Mouse (Mus musculus): ENCODE measurements around the gene Pla2g4a. TPM values are rescaled to one million over a fixed set of nuclear protein-coding genes. Genes with fewer than 3 reads are reported as not detected.
A peak's percentile ranks its signal among the peaks of the same experiment; 100 is the strongest.

Pla2g4a gene
- total and polyA plus RNA-seq, 3 experiments = 6.4 to 14.4 TPM; not detected in 1

DNA sequence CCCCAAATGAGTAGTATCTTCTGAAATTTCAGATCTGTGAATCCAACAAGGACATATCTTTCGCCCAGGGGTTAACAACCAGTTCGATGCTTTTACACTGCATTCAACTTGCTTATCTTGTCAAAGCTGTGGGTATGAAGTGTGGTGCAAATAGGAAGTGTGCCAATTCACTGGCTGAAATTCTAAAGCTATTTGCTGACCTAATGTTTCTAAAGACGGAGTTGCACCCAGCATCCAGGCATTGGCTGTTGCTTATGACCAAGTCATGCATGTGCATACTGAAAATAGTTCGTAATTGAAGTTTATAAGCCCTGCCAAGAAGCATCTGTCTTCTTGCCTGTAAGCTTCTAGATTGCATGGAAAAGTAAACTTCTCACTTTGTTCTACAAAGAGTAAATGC lies 5.6 kb downstream of the Pla2g4a start (continued):
- no peak for TF ChIP-seq USF2 (IDR thresholded peaks at IDR 0.05; ENCODE audit: borderline replicate concordance in 1 of 2, insufficient read depth in 1 of 2, low read depth in 1 of 2, low read length in 2 of 2)
- TF ChIP-seq GATA1 (IDR thresholded peaks at IDR 0.05; ENCODE audit: low read depth, low read length) = peak; percentile 68
- TF ChIP-seq ZC3H11A (IDR thresholded peaks at IDR 0.05; ENCODE audit: low read depth, low read length) = no peak
- no peak for TF ChIP-seq TBP (IDR thresholded peaks at IDR 0.05; ENCODE audit: low read depth, low read length)
- TF ChIP-seq ZKSCAN1 (IDR thresholded peaks at IDR 0.05; ENCODE audit: low read depth, low read length) = no peak

DNA sequence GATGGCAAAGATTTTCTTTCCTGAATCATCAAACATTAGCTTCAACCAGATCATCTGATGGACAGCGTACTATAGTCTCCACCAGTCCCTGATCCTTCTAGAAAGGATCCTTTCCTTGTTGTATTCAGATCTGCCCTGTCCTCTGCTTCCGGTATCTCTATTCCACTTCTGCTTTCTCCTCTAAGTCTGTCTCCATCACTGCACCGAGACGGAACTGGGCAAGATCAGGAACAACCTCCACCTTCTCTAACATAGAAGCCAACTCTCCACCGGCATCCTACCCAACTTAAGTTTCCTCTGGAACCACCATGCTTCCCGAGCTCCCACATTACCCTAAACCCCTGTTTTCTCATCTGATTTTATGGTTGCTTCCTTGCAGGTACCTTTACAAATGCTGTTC lies 7.1 kb downstream of the Pla2g4a start:
- no peaks in the 10 kb centered on the region for H3K27me3 ChIP-seq (ENCODE audit: control insufficient read depth in 1 of 2, insufficient read depth in 2 of 2, low read length in 2 of 2)
- H3K4me1 ChIP-seq (ENCODE audit: control insufficient read depth in 1 of 2, insufficient read depth in 2 of 2, low read length in 2 of 2) = peaks cover 28 to 33% of the 10 kb centered on the region in 2 experiments
- TF ChIP-seq ELF1 (IDR thresholded peaks at IDR 0.05; ENCODE audit: low read depth, low read length) (peak; percentile 79), MAFK (IDR thresholded peaks at IDR 0.05; ENCODE audit: borderline replicate concordance, low read depth, low read length) (no peak), EP300 (IDR thresholded peaks at IDR 0.05; ENCODE audit: low read depth in 1 of 2, low read length in 2 of 2) (peak in 1 of 2 experiments; percentile 71; a peak in 3 of 4 replicates)
- peaks cover 0 to 45% of the 10 kb centered on the region in 2 experiments; a peak in 2 of 4 replicates for H3K36me3 ChIP-seq (ENCODE audit: control insufficient read depth in 1 of 2, insufficient read depth in 2 of 2, low read length in 2 of 2)
- H3K79me2 ChIP-seq (ENCODE audit: control insufficient read depth, insufficient read depth, low read length, poor library complexity) = peaks cover 2% of the 10 kb centered on the region; the same call in 1 of the 2 replicates
- peak overlapping the region; percentile 30; the same call in 1 of the 2 replicates for H3K9ac ChIP-seq (ENCODE audit: control insufficient read depth, low read depth, low read length, poor library complexity, severe bottlenecking)
- H3K9me3 ChIP-seq (replicated peaks; ENCODE audit: insufficient read depth, low read length) = no peaks in the 10 kb centered on the region
- H3K4me3 ChIP-seq (ENCODE audit: control insufficient read depth in 1 of 2, insufficient read depth in 1 of 2, low read depth in 2 of 2, low read length in 2 of 2) = peak overlapping the region in 1 of 2 experiments; percentile 39; a peak in 1 of 4 replicates
- peak; percentile 79 for DNase-seq (ENCODE audit: low read depth, low spot score)
- peak overlapping the region; percentile 48 for H3K27ac ChIP-seq (ENCODE audit: control insufficient read depth, low read depth, low read length)

DNA sequence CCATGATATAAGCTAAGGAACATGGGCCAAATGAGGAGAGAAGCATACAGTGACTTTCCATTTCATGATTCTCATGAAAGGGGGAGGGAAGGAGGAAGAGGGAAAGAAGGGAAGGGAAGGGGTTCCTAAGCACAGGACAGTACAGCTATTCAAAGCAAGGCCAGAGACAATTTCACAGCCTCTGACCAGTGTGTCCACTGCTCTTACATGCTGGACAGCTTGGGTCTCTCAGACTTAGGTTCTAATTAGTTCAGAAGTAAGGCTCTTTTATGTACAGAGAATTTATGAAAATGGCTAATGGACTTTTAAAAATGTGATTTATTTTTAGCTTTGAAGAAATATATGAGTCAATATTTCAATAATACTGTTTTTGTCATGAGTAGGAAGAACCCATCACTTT lies 9.0 kb downstream of the Pla2g4a start:
- Histone ChIP-seq H3K36me3 (ENCODE audit: control insufficient read depth in 1 of 2, insufficient read depth in 2 of 2, low read length in 2 of 2) (peaks cover 0 to 48% of the 10 kb centered on the region in 2 experiments; a peak in 2 of 4 replicates), H3K9ac (ENCODE audit: control insufficient read depth, low read depth, low read length, poor library complexity, severe bottlenecking) (no peak overlapping the region), H3K27ac (ENCODE audit: control insufficient read depth, low read depth, low read length) (no peak overlapping the region), H3K4me1 (ENCODE audit: control insufficient read depth in 1 of 2, insufficient read depth in 2 of 2, low read length in 2 of 2) (peaks cover 37 to 39% of the 10 kb centered on the region in 2 experiments), H3K79me2 (ENCODE audit: control insufficient read depth, insufficient read depth, low read length, poor library complexity) (peaks cover 2% of the 10 kb centered on the region; the same call in 1 of the 2 replicates), H3K9me3 (replicated peaks; ENCODE audit: insufficient read depth, low read length) (no peaks in the 10 kb centered on the region), H3K4me3 (ENCODE audit: control insufficient read depth in 1 of 2, insufficient read depth in 1 of 2, low read depth in 2 of 2, low read length in 2 of 2) (no peak overlapping the region), H3K27me3 (ENCODE audit: control insufficient read depth in 1 of 2, insufficient read depth in 2 of 2, low read length in 2 of 2) (no peaks in the 10 kb centered on the region)
- no peak for TF ChIP-seq RCOR1 (IDR thresholded peaks at IDR 0.05; ENCODE audit: low read depth, low read length)
- no peak for TF ChIP-seq ZC3H11A (IDR thresholded peaks at IDR 0.05; ENCODE audit: low read depth, low read length)
- no peak for TF ChIP-seq NELFE (IDR thresholded peaks at IDR 0.05; ENCODE audit: low read depth, low read length)
- no peak for TF ChIP-seq SMC3 (IDR thresholded peaks at IDR 0.05; ENCODE audit: low read depth, low read length)
- TF ChIP-seq JUND (IDR thresholded peaks at IDR 0.05; ENCODE audit: low read depth, low read length) = no peak
- no peak for DNase-seq (ENCODE audit: low read depth, low spot score)
